Mouse (Mus musculus): Measurements from ENCODE around the gene Net1.
"Not testable (repeated sequence)": the region's sequence is repeated elsewhere in the genome, so short reads cannot be mapped to it uniquely, and the experiment has no call there.

Net1 gene

GRCm38 (mm10) chr13:3891479-3892087 is 26.4 kb downstream of the Net1 start:
- DNase-seq (ENCODE audit: low read depth, low spot score): no peak

GRCm38 (mm10) chr13:3890061-3890460 is 28.0 kb downstream of the Net1 start:
- DNase-seq (ENCODE audit: low read depth, low spot score): no peak

GRCm38 (mm10) chr13:3889111-3889510 is 28.9 kb downstream of the Net1 start:
- DNase-seq (ENCODE audit: low read depth, low spot score): no peak

GRCm38 (mm10) chr13:3886663-3887062 is 31.4 kb downstream of the Net1 start:
- no peak for DNase-seq (ENCODE audit: low read depth, low spot score)

- DNase-seq (ENCODE audit: low read depth, low spot score): no peak
These were observed 40.3 kb downstream of the Net1 start for GRCm38 (mm10) chr13:3877679-3878220.

- no peak for DNase-seq (ENCODE audit: low read depth, low spot score)
These were observed 40.8 kb downstream of the Net1 start for GRCm38 (mm10) chr13:3877185-3877584.

GRCm38 (mm10) chr13:3876448-3876847 is 41.6 kb downstream of the Net1 start:
- DNase-seq (ENCODE audit: low read depth, low spot score): no peak

- no peak for DNase-seq (ENCODE audit: low read depth, low spot score)
These were observed 45.2 kb downstream of the Net1 start for GRCm38 (mm10) chr13:3872832-3873231.

- no peak for DNase-seq (ENCODE audit: low read depth, low spot score)
These were observed 48.1 kb downstream of the Net1 start for GRCm38 (mm10) chr13:3869901-3870300.

- no peak for DNase-seq (ENCODE audit: low read depth, low spot score)
These were observed 50.9 kb downstream of the Net1 start for GRCm38 (mm10) chr13:3867158-3867557.

- DNase-seq (ENCODE audit: low read depth, low spot score): no peak
These were observed 51.5 kb downstream of the Net1 start for GRCm38 (mm10) chr13:3866355-3867052.

- no peak for DNase-seq (ENCODE audit: low read depth, low spot score)
These were observed 52.2 kb downstream of the Net1 start for GRCm38 (mm10) chr13:3865648-3866354.

GRCm38 (mm10) chr13:3862922-3863580 is 55.0 kb downstream of the Net1 start:
- DNase-seq (ENCODE audit: low read depth, low spot score): peak; percentile 32

GRCm38 (mm10) chr13:3862325-3862724 is 55.7 kb downstream of the Net1 start:
- DNase-seq (ENCODE audit: low read depth, low spot score): no peak

GRCm38 (mm10) chr13:3861251-3861650 is 56.8 kb downstream of the Net1 start:
- no peak for DNase-seq (ENCODE audit: low read depth, low spot score)

- DNase-seq (ENCODE audit: low read depth, low spot score): no peak
These were observed 61.8 kb downstream of the Net1 start for GRCm38 (mm10) chr13:3856252-3856651.

- DNase-seq (ENCODE audit: low read depth, low spot score): no peak
These were observed 63.2 kb downstream of the Net1 start for GRCm38 (mm10) chr13:3854856-3855255.

GRCm38 (mm10) chr13:3853648-3854333 is 64.2 kb downstream of the Net1 start, which contains the start of gene Calm5:
Gene Calm5, plus strand, starts transcription at chr13:3854173.
- not testable (repeated sequence) for DNase-seq (ENCODE audit: low read depth, low spot score)

- DNase-seq (ENCODE audit: low read depth, low spot score): no peak
These were observed 67.7 kb downstream of the Net1 start for GRCm38 (mm10) chr13:3850330-3850729.

- DNase-seq (ENCODE audit: low read depth, low spot score): not testable (repeated sequence)
These were observed 77.4 kb downstream of the Net1 start for GRCm38 (mm10) chr13:3840662-3841061.

- DNase-seq (ENCODE audit: low read depth, low spot score): not testable (repeated sequence)
These were observed 80.7 kb downstream of the Net1 start, which contains the start of gene Calm4 for GRCm38 (mm10) chr13:3837312-3837807. Gene Calm4, plus strand, starts transcription at chr13:3837757.

Data from telencephalon, adult 2 months (tissue).